Mouse (Mus musculus) erythroid progenitor cell, adult 5-6 weeks (primary cell): ENCODE measurements around the gene Tmem246. TPM values are rescaled to one million over a fixed set of nuclear protein-coding genes. Genes with fewer than 3 reads are reported as not detected.
"Not testable (repeated sequence)": the region's sequence is repeated elsewhere in the genome, so short reads cannot be mapped to it uniquely, and the experiment has no call there.

ENCODE experiments used
- ATAC-seq: replicated peaks from 2 replicates; pipeline ENCODE4 v1.8.0; 2016; ENCODE audit warnings: moderate number of reproducible peaks, mild to moderate bottlenecking, moderate TSS enrichment, inconsistent platforms; ENCODE audit not compliant: poor library complexity, low FRiP score, severe bottlenecking
- total RNA-seq, 2 experiments: library from RNA; stranded (forward) in 1 of 2; stranded (reverse) in 1 of 2; fragments of 150-400 nt in 1 of 2; fragments of 186-747, 209-891 nt in 1 of 2; gene quantifications; 2 replicates each; pipeline versions ENCODE4 v1.2.3 to v1.2.4; 2015 to 2017; ENCODE audit warnings: low replicate concordance in 2 of 2

Gene Tmem246
- not detected in 2 replicates for total RNA-seq (2015; ENCODE audit: low replicate concordance)
- total RNA-seq (2017; ENCODE audit: low replicate concordance) = not detected in 2 replicates

- peak; percentile 70; the same call in 1 of the 2 replicates for ATAC-seq
These were observed at the start of gene Tmem246 for GRCm38 (mm10) chr4:49597183-49598100. Gene Tmem246 (minus strand): TSS chr4:49597876.

GRCm38 (mm10) chr4:49639913-49640312 lies 42.2 kb upstream of the Tmem246 start:
- peak; percentile 88 for ATAC-seq

GRCm38 (mm10) chr4:49637821-49638220 lies 40.1 kb upstream of the Tmem246 start:
- ATAC-seq = no peak

- ATAC-seq = peak; percentile 74; the same call in 1 of the 2 replicates
These were observed 34.4 kb upstream of the Tmem246 start for GRCm38 (mm10) chr4:49632139-49632481.

GRCm38 (mm10) chr4:49631319-49632138 lies 33.9 kb upstream of the Tmem246 start, which contains the start of gene Rnf20:
Gene Rnf20 (plus strand): TSS chr4:49632006.
- ATAC-seq = peak; percentile 96

GRCm38 (mm10) chr4:49628941-49629340 lies 31.3 kb upstream of the Tmem246 start:
- no peak for ATAC-seq

- ATAC-seq = 0 out of 2 replicates have a peak, but pooled peaks have one; percentile 41
These were observed 29.3 kb upstream of the Tmem246 start for GRCm38 (mm10) chr4:49626973-49627372.

GRCm38 (mm10) chr4:49624969-49625368 lies 27.3 kb upstream of the Tmem246 start:
- not testable (repeated sequence) for ATAC-seq

GRCm38 (mm10) chr4:49623916-49624315 lies 26.2 kb upstream of the Tmem246 start:
- ATAC-seq = no peak

GRCm38 (mm10) chr4:49622272-49622671 lies 24.6 kb upstream of the Tmem246 start:
- ATAC-seq = no peak

GRCm38 (mm10) chr4:49619861-49620260 lies 22.2 kb upstream of the Tmem246 start:
- ATAC-seq = not testable (repeated sequence)

- ATAC-seq = no peak
These were observed 19.2 kb upstream of the Tmem246 start for GRCm38 (mm10) chr4:49616924-49617323.

- no peak for ATAC-seq
These were observed 7.8 kb upstream of the Tmem246 start for GRCm38 (mm10) chr4:49605459-49605858.

- ATAC-seq = no peak
These were observed 6.9 kb upstream of the Tmem246 start for GRCm38 (mm10) chr4:49604616-49605015.

GRCm38 (mm10) chr4:49604016-49604546 lies 6.4 kb upstream of the Tmem246 start:
- ATAC-seq = no peak

GRCm38 (mm10) chr4:49603161-49603560 lies 5.5 kb upstream of the Tmem246 start:
- ATAC-seq = no peak

GRCm38 (mm10) chr4:49596846-49597182 lies 862 bp downstream of the Tmem246 start:
- ATAC-seq = no peak

- no peak for ATAC-seq
These were observed 7.5 kb downstream of the Tmem246 start for GRCm38 (mm10) chr4:49590152-49590551.

GRCm38 (mm10) chr4:49586811-49587210 lies 10.9 kb downstream of the Tmem246 start:
- ATAC-seq = no peak

GRCm38 (mm10) chr4:49585524-49586101 lies 12.1 kb downstream of the Tmem246 start:
- ATAC-seq = no peak
